Mouse (Mus musculus) megakaryocyte-erythroid progenitor cell, adult 5-6 weeks (primary cell): ENCODE measurements around the gene Gm10375. TPM values are rescaled to one million over a fixed set of nuclear protein-coding genes. Genes with fewer than 3 reads are reported as not detected.
"Not testable (repeated sequence)": the region's sequence is repeated elsewhere in the genome, so short reads cannot be mapped to it uniquely, and the experiment has no call there.

ENCODE experiments used
- ATAC-seq: replicated peaks from 2 replicates; pipeline ENCODE4 v1.8.0; 2016; ENCODE audit warnings: mild to moderate bottlenecking, inconsistent platforms; ENCODE audit not compliant: severe bottlenecking, poor library complexity, low FRiP score, low TSS enrichment
- total RNA-seq, 2 experiments: library from RNA; stranded (forward) in 1 of 2; stranded (reverse) in 1 of 2; fragments of 200-1000, 215-1000 nt in 1 of 2; fragments of >200 nt in 1 of 2; fragmentation: Nextera tagmentation in 1 of 2; gene quantifications; 2 replicates each; pipeline ENCODE4 v1.2.3; 2014 to 2017

Gene Gm10375
- total RNA-seq (2014; fragmentation: Nextera tagmentation) (not detected in 2 replicates), total RNA-seq (2017) (not detected in 2 replicates)

DNA sequence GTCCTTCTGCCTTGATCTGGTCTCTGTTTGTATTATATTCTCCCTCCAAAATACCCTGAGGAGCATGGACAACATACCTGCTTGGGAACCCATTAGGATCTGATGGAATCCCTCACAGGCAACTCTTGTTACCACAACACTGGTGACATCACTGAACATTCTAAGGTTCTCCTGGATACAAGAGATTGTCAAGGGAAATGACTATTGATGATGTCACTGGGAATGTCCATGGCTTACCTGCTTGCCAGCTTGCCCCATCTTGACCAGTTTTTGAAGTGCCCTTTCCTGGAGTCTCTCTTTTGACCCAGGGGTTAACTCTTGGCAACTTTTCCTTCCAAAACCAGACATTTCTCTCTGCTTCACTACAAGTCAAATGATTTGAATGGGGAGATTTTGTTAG lies at the start of gene Gm10375:
TSS of gene Gm10375 (minus strand) at position 101 of the 400 bp plus-strand sequence.
- not testable (repeated sequence) for ATAC-seq

DNA sequence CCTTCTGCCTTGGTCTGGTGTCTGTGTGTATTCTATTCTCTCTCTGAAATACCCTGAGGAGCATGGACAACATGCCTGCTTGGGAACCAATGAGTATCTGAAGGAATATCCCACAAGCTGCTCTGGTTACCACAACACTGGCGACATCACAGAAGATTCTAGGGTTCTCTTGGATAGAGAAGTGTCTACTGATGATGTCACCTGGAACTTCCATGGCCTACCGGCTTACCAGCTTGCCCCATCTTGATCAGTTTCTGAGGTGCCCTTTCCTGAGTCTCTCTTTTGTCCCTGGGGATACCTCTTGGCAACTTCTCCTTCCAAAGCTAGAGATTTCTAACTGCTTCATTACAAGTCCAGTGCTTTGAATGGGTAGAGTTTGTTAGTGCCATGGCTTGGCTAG lies 28.8 kb downstream of the Gm10375 start, which contains the start of gene Gm17654:
TSS of gene Gm17654 (minus strand) at position 101 of the 400 bp plus-strand sequence.
- ATAC-seq: not testable (repeated sequence)

DNA sequence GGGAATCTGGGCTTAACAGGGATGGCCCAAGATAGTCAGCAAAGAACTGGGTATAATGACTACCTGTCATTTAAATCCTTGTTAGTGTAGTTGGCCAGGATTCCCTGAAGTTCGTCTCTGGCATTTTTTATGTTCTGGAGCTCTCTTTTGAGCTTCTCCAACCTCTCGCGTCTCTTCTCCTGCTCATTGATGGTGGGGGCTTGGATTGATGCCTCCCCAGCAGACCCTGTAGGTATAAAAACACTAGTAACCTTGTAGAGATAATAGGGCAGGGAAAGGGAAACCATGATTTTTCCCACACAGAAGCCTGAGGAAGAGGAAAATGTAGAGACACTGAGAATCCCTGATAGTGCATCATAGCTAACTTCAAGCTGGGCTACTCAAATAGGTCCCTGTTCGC lies 29.8 kb downstream of the Gm10375 start:
- not testable (repeated sequence) for ATAC-seq

Other genes starting within 250 kb of the Gm10375 start
- gene Gm8138, start 191.7 kb downstream of the Gm10375 start, total RNA-seq (2014; fragmentation: Nextera tagmentation): not detected in 2 replicates
- gene Gm8138, start 191.7 kb downstream of the Gm10375 start, total RNA-seq (2017): not detected in 2 replicates
- not detected in 2 replicates for gene Gm5799, start 64.4 kb downstream of the Gm10375 start, total RNA-seq (2014; fragmentation: Nextera tagmentation)
- gene Gm5799, start 64.4 kb downstream of the Gm10375 start, total RNA-seq (2017): not detected in 2 replicates
- not detected in 2 replicates for gene Gm17654, start 28.9 kb downstream of the Gm10375 start, total RNA-seq (2014; fragmentation: Nextera tagmentation)
- gene Gm17654, start 28.9 kb downstream of the Gm10375 start, total RNA-seq (2017): not detected in 2 replicates
- gene Gm8165, start 69.2 kb upstream of the Gm10375 start, total RNA-seq (2014; fragmentation: Nextera tagmentation): not detected in 2 replicates
- not detected in 2 replicates for gene Gm8165, start 69.2 kb upstream of the Gm10375 start, total RNA-seq (2017)
- 1.5 and 3.7 TPM in 2 replicates for gene Gm7324, start 89.8 kb upstream of the Gm10375 start, total RNA-seq (2014; fragmentation: Nextera tagmentation)
- 0.19 and 6.1 TPM in 2 replicates for gene Gm7324, start 89.8 kb upstream of the Gm10375 start, total RNA-seq (2017)
- not detected in 2 replicates for gene Gm16506, start 119.5 kb upstream of the Gm10375 start, total RNA-seq (2014; fragmentation: Nextera tagmentation)
- gene Gm16506, start 119.5 kb upstream of the Gm10375 start, total RNA-seq (2017): not detected in 2 replicates
- not detected in 2 replicates for gene Gm6526, start 139.9 kb upstream of the Gm10375 start, total RNA-seq (2014; fragmentation: Nextera tagmentation)
- gene Gm6526, start 139.9 kb upstream of the Gm10375 start, total RNA-seq (2017): not detected in 2 replicates
- not detected in 2 replicates for gene Gm8180, start 176.7 kb upstream of the Gm10375 start, total RNA-seq (2014; fragmentation: Nextera tagmentation)
- gene Gm8180, start 176.7 kb upstream of the Gm10375 start, total RNA-seq (2017): not detected in 2 replicates